Mouse (Mus musculus) forebrain, embryonic 14.5 days (tissue): ENCODE results near the gene Cldn22. TPM values are rescaled to one million over a fixed set of nuclear protein-coding genes. Genes with fewer than 3 reads are reported as not detected.
"Not testable (repeated sequence)": the region's sequence is repeated elsewhere in the genome, so short reads cannot be mapped to it uniquely, and the experiment has no call there.

Source experiments
- ATAC-seq: fragments of 200-750 bp; cut with Nextera tagmentation; 2 replicates; pipeline ENCODE4 v1.8.0; 2017; ENCODE audit warnings: mild to moderate bottlenecking, moderate library complexity
- DNase-seq: peaks from one replicate; pipeline ENCODE4 v3.0.0-alpha.2; 2015; ENCODE audit warnings: low spot score
- H3K27ac ChIP-seq: fragments of 300-500 bp; sonication (generic); 2 replicates; pipeline ENCODE4 v1.5.1; 2014; ENCODE audit warnings: low read depth, mild to moderate bottlenecking, control low read depth, low read length, moderate library complexity
- H3K27me3 ChIP-seq: fragments of 300-500 bp; sonication (generic); replicated peaks from 2 replicates; pipeline ENCODE4 v1.6.1; 2014; ENCODE audit warnings: low read length, control low read depth, mixed read lengths; ENCODE audit not compliant: control insufficient read depth, insufficient read depth
- H3K36me3 ChIP-seq: fragments of 300-500 bp; sonication (generic); 2 replicates; pipeline ENCODE4 v1.6.1; 2014; ENCODE audit warnings: low read length, control low read depth; ENCODE audit not compliant: control insufficient read depth, insufficient read depth
- H3K4me1 ChIP-seq: fragments of 300-500 bp; sonication (generic); 2 replicates; pipeline ENCODE4 v1.6.1; 2014; ENCODE audit warnings: antibody characterized with exemption, low read length, control low read depth; ENCODE audit not compliant: control insufficient read depth, insufficient read depth
- H3K4me2 ChIP-seq: fragments of 300-500 bp; sonication (generic); 2 replicates; pipeline ENCODE4 v1.6.1; 2014; ENCODE audit warnings: mild to moderate bottlenecking, control low read depth, low read length
- H3K4me3 ChIP-seq: fragments of 300-500 bp; sonication (generic); 2 replicates; pipeline ENCODE4 v1.5.1; 2014; ENCODE audit warnings: low read depth, low read length, control low read depth
- H3K9ac ChIP-seq: fragments of 300-500 bp; sonication (generic); 2 replicates; pipeline ENCODE4 v1.6.1; 2014; ENCODE audit warnings: mild to moderate bottlenecking, low read length, control low read depth, moderate library complexity
- H3K9me3 ChIP-seq: fragments of 300-500 bp; sonication (generic); replicated peaks from 2 replicates; pipeline ENCODE4 v1.6.1; 2016; ENCODE audit warnings: low read length, control low read depth, mixed read lengths; ENCODE audit not compliant: control insufficient read depth
- WGBS: fragments of 180-500 bp; shearing (Covaris S2); extraction: QIAGEN DNeasy Blood & Tissue Kit; methylation state at CpG from one replicate; pipeline ENCODE4 v1.1.7; 2014; 5-methylcytosine and 5-hydroxymethylcytosine counted together
- polyA plus RNA-seq: library from polyadenylated mRNA; unstranded; fragments of >200 nt; fragmentation: Nextera tagmentation; extraction: Ambion mirVana; gene quantifications from 2 replicates; pipeline ENCODE4 v1.2.1, GENCODE M21; 2014

Gene Cldn22
- polyA plus RNA-seq, 1 experiment from 2014 or later = not detected

- Histone ChIP-seq H3K36me3 (no peaks in the 10 kb centered on the region), H3K4me3 (no peak within 1 kb of the TSS), H3K4me2 (no peak within 1 kb of the TSS), H3K27ac (no peak within 1 kb of the TSS), H3K9me3 (no peaks in the 10 kb centered on the region), H3K4me1 (no peaks in the 10 kb centered on the region), H3K27me3 (no peaks in the 10 kb centered on the region), H3K9ac (no peak within 1 kb of the TSS)
- WGBS = 79% methylated on average over 6 of the region's 6 CpGs
- DNase-seq (no peak), ATAC-seq (no peak)
Measured at GRCm38 (mm10) chr8:47821843-47822242, 2.4 kb upstream of the Cldn22 start, which contains the start of gene Cldn24. Cldn24 (plus strand) TSS chr8:47822143.

GRCm38 (mm10) chr8:47822541-47822940 is 1.7 kb upstream of the Cldn22 start:
- ATAC-seq, H3K36me3 ChIP-seq, DNase-seq, H3K9ac ChIP-seq, H3K4me1 ChIP-seq, H3K4me3 ChIP-seq, H3K4me2 ChIP-seq, H3K9me3 ChIP-seq, H3K27ac ChIP-seq, H3K27me3 ChIP-seq: not testable (repeated sequence)
- WGBS = 83% methylated on average over 7 of the region's 9 CpGs

- no peak overlapping the region for H3K4me2 ChIP-seq
- no peak overlapping the region for H3K27ac ChIP-seq
- H3K4me3 ChIP-seq = no peak overlapping the region
- ATAC-seq (no peak), DNase-seq (no peak)
- no peaks in the 10 kb centered on the region for H3K4me1 ChIP-seq
- no peaks in the 10 kb centered on the region for H3K9me3 ChIP-seq
- no peaks in the 10 kb centered on the region for H3K36me3 ChIP-seq
- no peak overlapping the region for H3K9ac ChIP-seq
- H3K27me3 ChIP-seq = no peaks in the 10 kb centered on the region
- WGBS = 13% methylated on average over 10 of the region's 10 CpGs
Measured at GRCm38 (mm10) chr8:47823777-47824176, 505 bp upstream of the Cldn22 start.

GRCm38 (mm10) chr8:47825596-47825995 is 1.3 kb downstream of the Cldn22 start:
- DNase-seq (no peak), ATAC-seq (no peak)
- H3K9ac ChIP-seq = no peak overlapping the region
- H3K4me2 ChIP-seq = no peak overlapping the region
- H3K4me1 ChIP-seq = no peaks in the 10 kb centered on the region
- no peak overlapping the region for H3K4me3 ChIP-seq
- 0 out of 2 replicates have a peak, but pooled peaks cover 3% of the 10 kb centered on the region for H3K36me3 ChIP-seq
- WGBS = 49% methylated on average over 5 of the region's 5 CpGs
- H3K27me3 ChIP-seq = no peaks in the 10 kb centered on the region
- no peak overlapping the region for H3K27ac ChIP-seq
- no peaks in the 10 kb centered on the region for H3K9me3 ChIP-seq

- Histone ChIP-seq H3K4me3 (no peak overlapping the region), H3K9me3 (no peaks in the 10 kb centered on the region), H3K4me1 (no peaks in the 10 kb centered on the region), H3K9ac (no peak overlapping the region), H3K36me3 (0 out of 2 replicates have a peak, but pooled peaks cover 8% of the 10 kb centered on the region), H3K27ac (no peak overlapping the region), H3K27me3 (no peaks in the 10 kb centered on the region), H3K4me2 (no peak overlapping the region)
- DNase-seq (no peak), ATAC-seq (no peak)
- WGBS = 88% methylated on average over 9 of the region's 9 CpGs
Measured at GRCm38 (mm10) chr8:47826911-47827310, 2.6 kb downstream of the Cldn22 start.

GRCm38 (mm10) chr8:47832616-47833015 is 8.3 kb downstream of the Cldn22 start:
- Histone ChIP-seq H3K9me3 (no peaks in the 10 kb centered on the region), H3K36me3 (0 out of 2 replicates have a peak, but pooled peaks cover 8% of the 10 kb centered on the region), H3K4me1 (no peaks in the 10 kb centered on the region), H3K9ac (no peak overlapping the region), H3K4me2 (no peak overlapping the region), H3K27me3 (no peaks in the 10 kb centered on the region), H3K27ac (no peak overlapping the region), H3K4me3 (no peak overlapping the region)
- WGBS = 70% methylated on average over 6 of the region's 6 CpGs
- ATAC-seq (no peak), DNase-seq (no peak)

GRCm38 (mm10) chr8:47833944-47834343 is 9.7 kb downstream of the Cldn22 start:
- Histone ChIP-seq H3K9ac (no peak overlapping the region), H3K27me3 (no peaks in the 10 kb centered on the region), H3K27ac (no peak overlapping the region), H3K9me3 (no peaks in the 10 kb centered on the region), H3K4me3 (no peak overlapping the region), H3K4me2 (no peak overlapping the region), H3K4me1 (no peaks in the 10 kb centered on the region), H3K36me3 (0 out of 2 replicates have a peak, but pooled peaks cover 8% of the 10 kb centered on the region)
- DNase-seq (no peak), ATAC-seq (no peak)
- 67% methylated on average over 1 of the region's 1 CpGs for WGBS

GRCm38 (mm10) chr8:47843063-47843462 is 18.8 kb downstream of the Cldn22 start:
- H3K9me3 ChIP-seq = no peaks in the 10 kb centered on the region
- 85% methylated on average over 7 of the region's 7 CpGs for WGBS
- H3K9ac ChIP-seq = no peak overlapping the region
- no peaks in the 10 kb centered on the region for H3K27me3 ChIP-seq
- H3K36me3 ChIP-seq = peaks cover 14% of the 10 kb centered on the region; the same call in 1 of the 2 replicates
- DNase-seq (no peak), ATAC-seq (no peak)
- H3K4me1 ChIP-seq = no peaks in the 10 kb centered on the region
- H3K27ac ChIP-seq = no peak overlapping the region
- H3K4me3 ChIP-seq = no peak overlapping the region
- H3K4me2 ChIP-seq = no peak overlapping the region

- no peak for DNase-seq
- peaks cover 17% of the 10 kb centered on the region; the same call in 1 of the 2 replicates for H3K36me3 ChIP-seq
Measured at GRCm38 (mm10) chr8:47843651-47844050, 19.4 kb downstream of the Cldn22 start.

More at GRCm38 (mm10) chr8:47843651-47844050, 19.4 kb downstream of the Cldn22 start:
- WGBS = 95% methylated on average over 10 of the region's 10 CpGs
- Histone ChIP-seq H3K4me2 (no peak overlapping the region), H3K4me3 (no peak overlapping the region), H3K4me1 (no peaks in the 10 kb centered on the region), H3K27ac (no peak overlapping the region), H3K9me3 (no peaks in the 10 kb centered on the region), H3K9ac (no peak overlapping the region), H3K27me3 (no peaks in the 10 kb centered on the region)
- ATAC-seq = no peak
